Mouse (Mus musculus) bone marrow macrophage, adult 2 months (primary cell): Measurements from ENCODE around the gene Ppp5c.

Experiments
- CTCF ChIP-seq: IDR thresholded peaks from 2 replicates; pipeline ENCODE4 v1.5.1; 2012; ENCODE audit warnings: low read depth, mild to moderate bottlenecking, low read length, moderate library complexity
- POLR2A ChIP-seq: IDR thresholded peaks from 2 replicates; pipeline ENCODE4 v1.6.1; 2012; ENCODE audit warnings: mild to moderate bottlenecking, low read depth, low read length, borderline replicate concordance

GRCm38 (mm10) chr7:16956410-16957265 lies 71.1 kb downstream of the Ppp5c start:
- TF ChIP-seq CTCF: no peak
- TF ChIP-seq POLR2A: no peak
